Mouse (Mus musculus): ENCODE data around the gene Olfr157.
"Not testable (repeated sequence)": the region's sequence is repeated elsewhere in the genome, so short reads cannot be mapped to it uniquely, and the experiment has no call there.

The Olfr157 gene

DNA sequence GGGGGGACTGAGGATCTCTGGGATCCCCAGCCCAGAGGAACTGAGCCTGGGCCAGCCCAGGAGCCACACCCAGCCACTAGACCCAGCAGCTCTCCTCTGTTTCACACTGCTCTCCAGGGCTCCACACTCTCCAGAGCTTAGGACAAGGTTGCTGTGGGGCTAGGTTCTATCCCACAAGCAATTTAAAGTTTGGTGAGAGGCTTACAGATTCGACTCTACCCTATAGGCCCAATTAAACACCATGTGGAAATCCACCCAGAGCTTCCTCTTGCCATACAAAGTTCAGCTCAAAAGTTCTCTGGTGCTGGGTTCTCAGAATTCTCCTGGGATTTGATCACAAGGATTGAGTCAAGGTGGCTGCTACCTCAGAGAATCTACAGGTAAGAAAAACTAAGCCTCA lies at the start of gene Olfr157:
Gene Olfr157 (minus strand): TSS at position 101 of the 400 bp plus-strand sequence.
- no peak for DNase-seq

DNA sequence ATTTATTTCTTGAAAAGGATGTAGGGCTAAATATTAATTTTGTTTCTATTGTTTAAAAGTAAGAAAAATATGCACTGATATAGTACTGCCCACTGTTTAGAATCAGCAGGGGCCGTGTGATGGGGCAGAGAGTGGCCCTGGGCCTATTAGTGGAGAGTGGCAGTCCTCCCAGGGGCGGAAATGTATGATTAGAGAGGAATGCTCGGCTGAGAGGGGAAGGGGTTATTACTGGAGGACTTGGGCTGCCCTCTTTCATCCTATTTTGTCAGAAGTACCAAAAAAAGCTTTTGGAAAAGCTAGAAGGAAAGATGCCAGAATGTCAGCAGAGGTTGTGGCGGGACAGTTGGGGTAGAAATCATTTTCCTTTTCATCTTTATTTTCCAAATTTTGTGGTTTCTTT lies 44.2 kb upstream of the Olfr157 start:
- DNase-seq, result peak; percentile 73

DNA sequence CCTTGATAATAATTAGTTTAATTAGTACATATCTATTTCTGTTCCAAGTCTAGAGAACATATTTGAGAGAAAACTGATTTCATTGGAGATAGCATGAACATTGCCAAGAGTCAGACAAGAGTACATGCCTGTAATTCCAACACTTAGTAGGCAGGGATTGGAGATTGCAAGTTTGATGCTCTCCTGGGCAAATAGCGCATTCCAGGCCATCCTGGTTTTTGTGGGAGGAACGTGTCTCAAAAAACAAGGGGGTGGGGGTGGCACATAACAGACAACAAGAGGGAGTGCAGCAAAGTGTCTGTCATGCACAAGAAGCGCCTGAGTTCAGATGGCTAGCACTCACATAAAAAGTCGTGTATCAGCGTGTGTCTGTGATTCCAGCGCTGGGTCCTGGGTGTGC lies 39.6 kb upstream of the Olfr157 start:
- peak; percentile 51 for DNase-seq

DNA sequence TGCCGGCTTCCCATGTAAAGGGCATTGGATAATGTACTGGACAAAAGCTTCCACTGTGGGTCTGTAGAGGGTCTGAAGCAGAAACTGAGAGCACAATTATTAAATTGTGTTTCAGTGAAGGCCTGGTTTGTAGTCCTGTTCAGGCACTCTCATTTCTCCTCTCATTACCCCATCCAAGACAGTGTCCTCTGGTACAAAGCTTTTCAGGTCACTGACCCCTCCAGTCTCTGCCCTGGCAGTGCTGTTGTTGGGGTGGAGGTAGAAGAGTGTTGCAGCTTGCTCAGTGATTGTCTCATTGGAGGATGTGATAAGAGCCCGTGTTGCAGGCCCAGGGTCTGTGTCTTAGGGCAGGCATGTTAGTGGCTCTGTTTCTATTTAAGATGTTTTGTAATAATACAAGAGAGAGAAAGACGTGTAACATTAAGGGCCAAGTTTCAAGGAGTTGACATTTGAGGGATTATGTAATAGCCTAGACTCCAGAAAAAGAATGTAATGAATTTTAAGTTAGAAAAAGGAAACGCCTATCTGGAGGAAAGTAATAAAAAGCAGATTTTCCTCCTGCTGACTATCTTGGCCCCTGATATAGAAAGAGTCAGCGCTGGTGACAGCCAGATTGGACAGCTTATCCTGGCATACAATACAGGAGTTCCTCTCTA lies 38.2 kb upstream of the Olfr157 start:
- peak; percentile 93 for DNase-seq

DNA sequence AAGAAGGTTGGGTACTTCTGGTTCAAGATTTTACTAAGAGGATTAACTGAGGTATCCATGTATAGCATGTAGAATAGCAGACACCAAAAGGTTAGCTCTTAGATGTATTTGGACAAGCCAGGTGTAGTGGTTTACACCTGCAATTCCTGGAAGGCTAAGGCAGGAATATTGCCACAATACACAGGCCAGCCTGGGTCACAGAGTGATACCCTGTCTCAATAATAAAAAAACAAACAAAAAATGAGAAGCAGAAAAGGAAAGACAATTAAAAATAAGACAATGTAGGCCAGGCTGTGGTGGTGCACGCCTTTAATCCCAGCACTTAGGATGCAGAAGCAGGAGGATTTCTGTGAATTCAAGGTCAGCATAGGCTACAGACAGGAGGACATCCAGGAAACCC lies 37.2 kb upstream of the Olfr157 start:
- DNase-seq, result peak; percentile 56

DNA sequence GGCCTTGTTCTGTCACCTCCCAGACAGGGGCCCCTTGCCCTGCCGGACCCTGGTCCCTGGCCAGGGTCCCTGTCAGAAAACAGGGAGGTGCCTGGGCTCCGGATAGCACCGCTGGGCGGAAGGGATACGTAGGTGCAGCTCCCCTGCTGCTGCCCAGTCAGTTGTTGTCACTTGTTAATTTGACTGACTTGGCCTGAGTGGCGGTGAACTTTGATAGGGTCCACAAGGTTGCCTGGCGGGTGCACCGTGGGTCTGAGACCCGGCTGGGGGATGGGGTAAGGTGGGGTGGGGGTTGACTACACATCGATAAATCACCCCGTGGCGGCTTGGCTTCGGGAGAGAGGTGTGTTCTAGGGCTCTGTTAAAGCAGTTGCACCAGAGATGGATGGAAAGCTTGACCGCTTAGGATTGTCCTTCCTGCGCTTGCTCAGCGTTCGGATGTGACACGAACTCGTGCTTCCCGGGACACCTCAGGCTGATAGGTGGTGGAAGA lies 36.0 kb upstream of the Olfr157 start:
- DNase-seq, result peak; percentile 89

DNA sequence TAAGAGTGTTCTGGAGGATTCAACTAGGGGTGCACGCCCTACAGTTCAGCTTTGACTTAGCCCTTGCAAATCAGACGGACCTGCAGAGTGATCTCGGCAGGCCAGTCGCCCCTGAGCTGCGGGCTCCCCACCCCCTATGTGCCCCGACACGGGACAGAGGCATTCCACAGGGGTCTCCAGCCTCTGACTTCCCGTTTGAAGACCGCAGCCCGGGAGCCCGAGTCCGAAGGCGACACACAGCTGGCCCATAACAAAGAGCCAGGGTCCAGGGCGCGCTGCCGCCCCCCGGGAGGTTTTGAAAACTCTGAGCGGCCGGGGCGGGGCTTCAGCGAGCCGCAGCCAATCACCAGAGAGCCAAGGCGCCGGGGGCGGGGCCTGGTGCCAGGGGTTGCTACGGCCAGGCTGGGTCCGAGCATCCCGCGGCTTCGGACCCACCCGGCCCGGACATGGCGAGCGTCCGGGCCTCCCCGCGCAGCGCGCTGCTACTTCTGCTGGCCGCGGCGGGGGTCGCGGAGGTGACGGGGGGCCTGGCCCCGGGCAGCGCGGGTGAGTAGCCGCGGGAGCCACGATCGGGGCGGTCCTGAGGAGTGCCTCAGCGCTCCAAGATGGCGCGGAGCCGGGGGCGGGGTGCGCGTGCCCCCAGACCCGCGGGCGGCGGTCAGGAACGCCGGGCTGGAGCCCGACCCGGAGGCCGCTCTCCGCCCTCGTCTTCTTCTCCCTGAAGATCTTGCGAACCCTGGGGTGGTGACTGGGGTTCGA lies 35.3 kb upstream of the Olfr157 start, which contains the start of gene Reck:
Gene Reck (plus strand): TSS at position 371 of the 759 bp plus-strand sequence.
- DNase-seq, result peak; percentile 99

DNA sequence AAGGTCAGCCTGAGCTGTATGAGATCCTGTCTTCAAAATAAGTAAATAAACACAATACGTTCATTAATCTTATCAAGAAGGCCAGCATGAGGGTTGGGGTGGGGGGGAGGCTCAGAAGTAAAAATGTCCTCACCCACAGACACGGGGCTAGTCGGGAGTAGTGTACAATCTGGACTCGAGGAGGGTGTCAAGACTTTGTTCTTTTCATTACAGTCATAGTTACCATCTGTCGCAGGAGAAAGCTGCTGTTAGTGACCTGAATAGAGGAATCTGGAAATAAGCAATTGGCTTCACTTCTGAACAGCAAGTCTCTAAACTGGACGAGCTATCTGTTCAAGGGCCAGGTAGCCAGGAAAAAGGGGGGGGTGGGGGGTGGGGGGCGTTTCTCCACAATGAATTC lies 34.5 kb upstream of the Olfr157 start:
- DNase-seq, result no peak

DNA sequence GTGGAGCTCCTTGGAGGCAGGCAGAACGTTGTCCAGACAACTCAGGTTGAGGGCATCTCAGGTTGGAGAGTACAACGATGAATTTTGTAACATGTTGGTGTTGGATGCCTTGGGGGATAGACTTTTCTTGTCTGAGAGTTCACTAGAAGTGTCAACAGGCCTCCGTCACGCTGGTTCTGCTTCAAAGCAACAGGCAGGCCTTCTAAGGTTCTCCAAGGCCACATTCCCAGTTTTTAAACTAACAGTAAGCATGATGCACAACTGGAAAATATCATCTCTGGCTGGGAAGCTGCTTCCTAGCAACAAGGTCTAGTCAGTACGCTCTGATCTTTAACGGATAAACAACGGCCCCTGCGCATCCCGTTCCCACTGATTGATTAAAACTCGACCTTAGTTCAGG lies 29.8 kb upstream of the Olfr157 start:
- peak; percentile 61 for DNase-seq

DNA sequence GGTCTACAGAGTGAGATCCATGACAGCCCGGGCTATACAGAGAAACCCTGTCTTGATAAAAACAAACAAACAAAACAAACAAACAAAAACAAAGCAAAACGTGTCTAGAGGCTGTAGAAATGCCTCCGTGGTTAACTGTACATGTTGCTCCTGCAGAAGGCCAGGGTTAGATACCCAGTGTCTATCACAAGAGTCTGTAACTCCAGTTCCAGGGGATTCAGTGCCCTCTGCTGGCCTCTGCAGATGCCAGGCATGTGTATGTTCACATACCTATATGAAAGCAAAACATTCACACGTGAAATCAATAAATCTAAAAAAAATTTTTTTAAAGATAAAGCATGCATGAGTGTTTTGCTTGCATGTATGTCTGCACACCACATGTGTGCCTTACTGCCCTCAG lies 23.3 kb upstream of the Olfr157 start:
- DNase-seq, result peak; percentile 75

DNA sequence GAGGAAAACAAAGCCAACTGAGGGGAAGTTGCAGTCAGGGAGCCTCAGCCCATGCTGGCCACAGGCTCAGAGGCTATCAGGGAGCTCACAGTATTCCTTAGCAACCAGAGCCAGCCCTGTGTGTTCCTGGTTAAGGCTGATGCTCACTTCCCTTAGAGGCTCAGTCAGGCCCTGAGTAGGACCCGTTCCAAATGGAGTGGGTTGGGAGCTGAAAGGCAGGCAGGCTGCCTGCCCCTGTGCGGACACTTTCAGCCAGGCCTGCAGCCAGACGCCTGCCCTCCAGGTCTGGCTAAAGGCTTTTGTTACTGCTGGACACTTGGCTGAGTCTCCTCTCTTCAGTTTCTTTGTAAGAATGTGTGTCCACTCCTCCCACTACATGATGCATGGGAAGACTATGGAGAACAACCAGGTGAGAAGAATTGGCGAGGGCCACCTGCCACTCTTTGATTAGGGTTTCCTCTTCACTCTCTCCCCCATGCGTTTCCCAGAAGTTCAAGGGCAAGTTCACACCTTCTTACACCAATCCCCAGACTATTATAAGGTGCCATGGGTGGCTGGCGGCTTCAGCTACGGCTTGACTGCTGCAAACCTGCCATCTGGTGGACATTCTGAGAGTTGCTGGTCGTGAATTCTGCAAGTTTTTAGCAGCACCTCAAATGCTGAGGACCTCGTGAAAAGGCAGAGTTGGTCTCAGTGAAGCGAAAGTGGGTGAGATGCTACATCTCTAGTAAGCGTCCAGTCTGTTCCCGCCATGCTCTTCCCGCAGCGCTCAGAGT lies 20.9 kb upstream of the Olfr157 start:
- DNase-seq, result peak; percentile 90

DNA sequence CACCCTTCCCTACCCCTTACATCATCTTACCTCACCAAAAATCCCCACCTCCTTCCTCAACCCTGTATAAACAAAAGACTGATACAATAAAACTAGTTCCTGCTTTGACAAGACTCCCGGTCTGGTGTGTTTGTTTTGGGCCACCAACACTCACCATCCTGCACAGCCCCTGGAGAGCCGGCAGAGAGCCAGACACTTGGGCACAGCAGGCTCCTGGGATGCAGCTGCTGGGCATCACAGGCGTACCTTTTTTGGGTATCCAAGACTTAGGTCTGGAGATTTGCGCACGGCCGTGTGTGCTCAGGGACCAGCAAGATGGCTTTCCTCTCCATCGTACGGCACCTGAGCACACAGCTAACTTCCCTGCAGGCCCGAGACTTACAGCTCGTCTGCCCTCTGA lies 19.9 kb upstream of the Olfr157 start:
- DNase-seq, result peak; percentile 84

DNA sequence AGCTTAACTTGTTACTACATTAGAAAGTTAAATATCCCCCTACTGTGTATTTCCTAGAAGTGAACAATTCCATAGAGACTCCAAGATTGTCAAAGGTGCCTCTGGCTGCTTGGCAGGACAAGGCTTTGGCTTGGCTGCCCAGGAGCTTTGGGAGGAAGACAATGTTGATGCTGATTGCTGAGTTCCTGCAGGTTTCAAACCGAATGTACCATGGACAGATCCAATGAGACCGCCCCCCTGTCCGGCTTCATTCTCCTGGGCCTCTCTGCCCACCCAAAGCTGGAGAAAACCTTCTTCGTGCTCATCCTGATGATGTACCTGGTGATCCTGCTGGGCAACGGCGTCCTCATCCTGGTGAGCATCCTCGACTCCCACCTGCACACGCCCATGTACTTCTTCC lies 14.1 kb upstream of the Olfr157 start:
- peak; percentile 58 for DNase-seq

DNA sequence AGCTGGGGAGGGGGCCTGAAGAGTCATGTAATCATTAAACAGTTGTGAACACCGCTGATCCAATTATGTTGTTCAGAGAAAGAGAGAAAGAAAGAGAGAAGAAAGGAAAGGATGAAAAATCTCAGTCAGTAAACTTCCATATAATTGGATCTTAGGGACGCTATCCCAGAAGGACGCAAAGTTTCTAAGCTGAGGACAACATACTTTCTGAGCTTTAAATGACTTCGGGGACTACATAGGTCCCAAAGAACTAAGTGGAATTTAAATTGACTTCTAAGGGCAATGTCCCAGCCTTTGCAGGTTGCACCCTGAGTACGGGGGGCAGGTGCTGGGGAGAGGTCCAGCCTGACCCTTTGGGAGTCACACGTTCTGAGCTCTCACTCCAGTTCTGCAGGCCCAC lies 11.3 kb upstream of the Olfr157 start, which contains the start of gene Olfr155:
Gene Olfr155 (plus strand): TSS at position 301 of the 400 bp plus-strand sequence.
- no peak for DNase-seq

DNA sequence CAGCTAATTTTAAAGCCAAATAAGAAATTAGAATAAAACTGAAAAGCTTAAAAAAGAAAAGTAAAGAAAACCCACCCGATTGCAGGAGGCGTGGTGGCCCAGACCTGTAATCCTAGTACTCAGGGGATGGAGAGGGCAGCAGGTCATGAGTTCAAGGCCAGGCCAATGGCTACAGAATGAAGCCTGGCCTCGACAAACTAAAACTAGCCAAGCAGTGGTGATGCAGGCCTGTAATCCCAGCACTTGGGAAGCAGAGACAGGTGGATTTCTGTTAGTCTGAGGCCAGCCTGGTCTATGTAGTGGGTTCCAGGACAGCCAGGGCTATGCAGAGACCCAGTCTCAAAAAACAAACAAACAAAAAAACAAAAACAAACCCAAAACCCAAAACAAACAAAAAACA lies 1.7 kb downstream of the Olfr157 start:
- peak; percentile 58 for DNase-seq

DNA sequence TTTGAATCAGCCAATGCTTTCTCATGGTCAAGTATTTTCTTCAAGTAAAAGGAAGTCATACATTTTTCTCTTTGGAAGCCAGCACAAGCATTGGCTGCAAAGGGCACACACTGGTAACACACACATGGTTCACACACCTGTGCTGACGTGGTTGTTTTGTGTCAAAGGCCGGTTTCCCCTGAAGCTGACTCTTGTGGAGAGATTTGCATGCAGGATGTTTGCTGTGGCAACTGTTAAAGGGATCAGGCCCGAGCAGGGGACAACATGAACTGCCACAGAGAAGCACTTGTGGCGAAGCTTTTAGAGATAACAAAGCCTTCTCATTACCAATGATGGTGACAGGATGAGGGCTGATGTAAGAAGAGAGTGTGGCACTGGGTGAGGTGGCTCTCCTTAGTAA lies 5.3 kb downstream of the Olfr157 start:
- peak; percentile 69 for DNase-seq

DNA sequence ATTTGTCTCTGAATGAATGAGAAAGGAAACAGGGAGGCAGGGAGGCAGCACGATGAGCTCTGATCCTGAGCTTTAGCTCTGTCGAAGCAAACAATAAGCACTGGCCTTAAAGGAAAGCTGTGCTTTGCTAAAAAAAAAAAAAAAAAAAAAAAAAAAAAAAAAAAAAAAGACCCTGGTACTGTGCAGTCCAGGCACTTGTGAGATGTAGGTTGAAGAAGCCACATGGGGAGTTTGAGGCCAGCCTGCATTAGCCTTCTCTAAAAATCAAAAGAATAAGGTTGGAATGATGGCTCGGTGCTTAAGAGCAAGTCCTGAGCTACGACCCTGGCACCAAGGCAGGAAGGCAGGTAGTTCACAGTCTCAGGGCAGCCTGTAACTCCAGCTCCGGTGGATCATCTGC lies 6.2 kb downstream of the Olfr157 start:
- peak; percentile 13 for DNase-seq

DNA sequence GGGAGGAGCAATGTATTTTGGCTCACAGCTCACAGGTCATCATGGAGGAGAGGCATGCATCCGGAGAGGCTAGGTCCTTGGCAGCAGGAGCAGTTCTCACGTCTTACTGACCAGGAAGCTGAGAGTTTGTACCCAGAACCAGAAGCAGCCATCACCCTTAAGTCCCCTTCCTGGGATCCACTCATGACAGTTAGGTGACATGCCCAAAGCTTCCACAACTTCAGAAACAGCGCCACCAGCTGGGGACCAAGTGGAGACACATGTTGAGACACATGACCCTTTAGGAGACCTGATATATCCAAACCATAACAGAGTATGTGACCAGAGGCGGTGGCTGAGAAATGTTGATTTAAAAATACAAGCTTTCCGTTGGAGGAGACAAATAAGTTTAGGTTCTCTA lies 8.0 kb downstream of the Olfr157 start:
- peak; percentile 62 for DNase-seq

DNA sequence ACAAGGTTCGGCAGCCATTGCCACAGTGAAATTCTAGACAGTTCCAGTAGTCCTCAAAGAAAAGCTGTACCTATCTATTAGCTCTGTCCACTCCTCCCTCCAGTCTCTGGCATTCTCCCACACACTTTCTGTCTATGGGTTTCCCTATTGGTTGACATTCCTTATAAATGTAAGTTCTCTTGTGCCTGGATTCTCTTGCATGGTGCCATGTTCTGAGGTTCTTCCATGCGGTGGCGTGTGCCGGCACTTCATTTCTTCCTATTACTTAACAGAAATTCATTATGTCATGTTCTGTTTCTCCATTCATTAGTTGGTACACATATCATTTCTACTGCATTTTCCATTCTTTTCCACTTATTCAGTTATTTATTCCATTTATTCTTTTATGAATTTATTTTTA lies 11.2 kb downstream of the Olfr157 start:
- DNase-seq, result no peak

DNA sequence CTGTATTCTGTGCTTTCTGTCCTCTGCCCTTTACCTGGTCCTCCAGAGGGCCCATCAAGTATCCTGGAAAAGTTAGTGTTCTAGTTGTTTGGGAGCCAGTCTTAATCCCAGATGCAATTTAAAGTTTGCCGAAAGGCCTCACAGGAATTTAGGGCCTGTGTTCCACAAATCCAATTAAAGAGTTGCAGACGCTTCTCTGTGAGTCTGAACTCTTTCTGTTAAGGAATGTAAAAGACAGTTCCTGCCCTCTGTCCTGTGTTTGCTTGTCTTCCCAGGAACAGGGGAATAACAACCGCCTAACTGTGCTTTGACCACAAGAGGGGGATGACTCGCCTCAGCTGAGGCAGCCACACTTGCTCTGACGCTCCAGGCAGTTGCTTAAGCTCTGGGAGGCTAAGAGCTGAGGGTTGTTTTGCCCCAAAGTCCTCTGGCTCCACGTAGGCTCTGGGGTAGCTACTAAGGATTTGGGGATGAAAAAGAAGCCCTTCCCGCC lies 16.1 kb downstream of the Olfr157 start, which contains the start of gene Olfr156:
Gene Olfr156 (minus strand): TSS at position 51 of the 493 bp plus-strand sequence.
- peak; percentile 58 for DNase-seq

DNA sequence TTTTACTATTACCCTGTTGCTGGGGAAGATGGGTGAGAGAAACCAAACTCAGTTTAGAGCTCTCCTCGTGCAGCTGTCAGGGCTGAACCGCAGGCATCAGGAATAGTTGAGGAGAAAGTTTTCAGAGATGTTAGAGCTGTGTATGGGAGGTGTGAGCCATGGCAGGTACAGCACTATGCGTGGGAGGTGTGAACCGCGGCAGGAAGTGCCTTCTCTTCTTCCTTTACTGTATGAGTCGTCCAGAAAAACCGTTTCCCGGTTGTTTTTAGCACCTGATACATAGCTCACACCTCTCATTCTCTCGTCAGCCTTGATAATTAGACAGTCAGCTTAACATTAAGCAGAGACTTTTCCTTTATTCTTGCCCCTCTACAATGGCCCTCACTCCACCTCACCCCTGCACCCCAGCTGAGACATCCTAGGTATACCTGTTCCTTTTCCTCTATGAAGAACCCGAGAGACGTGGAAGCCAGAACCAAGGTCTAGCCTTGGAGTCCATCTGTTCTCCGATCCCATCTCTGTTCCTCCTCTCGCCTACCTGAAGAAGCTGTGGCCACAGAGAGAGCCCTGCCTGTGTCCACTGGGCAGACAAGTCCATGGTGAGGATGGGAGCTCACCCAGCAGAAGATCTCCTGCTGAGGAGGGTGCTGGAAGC lies 17.0 kb downstream of the Olfr157 start:
- DNase-seq, result peak; percentile 78

DNA sequence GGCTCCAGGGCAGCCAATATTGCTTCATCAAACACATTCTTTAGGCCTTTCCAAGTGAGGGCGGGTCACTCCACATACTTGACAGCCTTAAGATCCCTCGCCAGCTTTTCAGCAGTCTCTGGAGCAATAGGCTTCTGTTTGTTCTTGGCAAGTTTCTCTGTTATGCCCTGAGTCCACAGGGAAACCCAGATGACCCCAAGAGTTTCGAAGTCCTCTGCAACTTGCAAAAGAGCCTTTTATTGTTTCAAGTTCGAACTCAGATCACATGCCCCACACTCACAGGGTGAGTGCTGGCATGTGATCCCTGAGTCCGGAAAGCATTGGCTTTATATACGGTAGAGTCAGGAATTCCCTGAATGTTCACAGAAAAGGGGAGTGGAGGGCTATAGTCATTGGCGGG lies 41.1 kb downstream of the Olfr157 start:
- DNase-seq, result no peak

DNA sequence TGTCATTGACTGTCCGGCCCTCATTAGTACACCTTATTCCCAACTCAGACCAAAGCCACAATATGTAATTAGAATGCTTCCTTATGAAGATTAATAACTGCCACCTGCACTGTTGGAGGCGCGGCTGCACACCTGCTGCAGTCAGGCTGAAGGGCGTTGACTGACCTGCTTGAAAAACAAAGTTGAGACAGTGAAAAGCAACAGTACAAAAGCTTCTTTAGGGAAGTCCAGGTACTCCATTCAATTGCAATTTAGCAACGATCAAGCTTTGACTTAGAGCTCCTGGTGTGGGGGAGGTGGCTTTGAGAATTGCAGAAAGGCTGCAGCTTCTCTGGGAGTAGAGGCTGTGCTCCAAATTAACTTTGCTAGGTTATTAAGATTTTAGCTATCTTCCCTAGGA lies 44.2 kb downstream of the Olfr157 start:
- DNase-seq, result not testable (repeated sequence)
